Mouse (Mus musculus): ENCODE results near the gene Gas6. TPM values are rescaled to one million over a fixed set of nuclear protein-coding genes. Genes with fewer than 3 reads are reported as not detected.

Gas6 gene
- total and polyA plus RNA-seq, 2 experiments from 2014 or later, result 63.0 to 91.0 TPM

DNA sequence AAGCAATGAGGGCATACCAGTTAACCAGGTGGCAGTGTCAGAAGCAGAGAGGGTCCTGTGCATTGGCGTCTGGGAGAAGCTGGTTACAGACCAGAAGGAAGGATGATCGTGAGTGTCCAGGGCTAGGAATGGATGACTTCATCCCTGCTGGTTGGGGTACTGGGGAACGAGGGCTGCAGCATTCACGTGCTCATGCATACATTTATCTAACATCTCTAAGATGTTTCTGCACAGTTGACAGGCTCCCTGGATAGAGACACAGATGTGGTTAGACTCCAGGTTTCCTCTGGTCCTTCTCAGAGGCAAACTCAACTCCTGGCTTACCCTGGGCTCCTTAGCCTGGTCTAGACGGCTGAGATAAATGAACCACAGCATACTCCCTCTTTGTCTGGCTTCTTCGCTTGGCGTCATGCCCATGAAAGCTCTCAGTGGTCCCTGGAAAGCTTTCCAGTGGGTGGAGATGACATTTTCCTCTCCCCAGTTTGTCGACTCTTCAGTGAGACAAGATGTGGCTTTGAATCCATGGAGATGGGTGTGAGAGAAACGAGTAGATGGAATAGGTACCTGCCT lies 37.4 kb upstream of the Gas6 start:
- no peak for TF ChIP-seq CTCF (IDR thresholded peaks at IDR 0.05)
- Histone ChIP-seq H3K4me2 (ENCODE audit: low read depth, low read length, poor library complexity, severe bottlenecking) (no peak overlapping the region), H3K36me3 (ENCODE audit: insufficient read depth, low read length) (no peaks in the 10 kb centered on the region), H3K9ac (replicated peaks; ENCODE audit: low read length, poor library complexity, severe bottlenecking) (no peak overlapping the region), H3K4me1 (ENCODE audit: insufficient read depth, low read length) (peaks cover 5% of the 10 kb centered on the region; the same call in 1 of the 2 replicates), H3K4me3 (ENCODE audit: low read depth, low read length) (no peak overlapping the region), H3K27me3 (ENCODE audit: insufficient read depth, low read length) (no peaks in the 10 kb centered on the region), H3K9me3 (ENCODE audit: low read length) (no peaks in the 10 kb centered on the region), H3K27ac (ENCODE audit: low read depth, low read length) (no peak overlapping the region)
- DNase-seq (ENCODE audit: low spot score) (peak; percentile 40), ATAC-seq (ENCODE audit: low FRiP score) (no peak)
- 65% methylated on average over 9 of the region's 9 CpGs for WGBS

- ATAC-seq (ENCODE audit: low FRiP score) (peak; percentile 50; the same call in 1 of the 2 replicates), DNase-seq (ENCODE audit: low spot score) (peak; percentile 89)
- H3K27me3 ChIP-seq (ENCODE audit: insufficient read depth, low read length), result no peaks in the 10 kb centered on the region
- no peak overlapping the region for H3K4me3 ChIP-seq (ENCODE audit: low read depth, low read length)
- no peak overlapping the region for H3K27ac ChIP-seq (ENCODE audit: low read depth, low read length)
- WGBS, result 39% methylated on average over 5 of the region's 5 CpGs
- no peak overlapping the region for H3K9ac ChIP-seq (replicated peaks; ENCODE audit: low read length, poor library complexity, severe bottlenecking)
- H3K4me1 ChIP-seq (ENCODE audit: insufficient read depth, low read length), result peaks cover 5% of the 10 kb centered on the region; the same call in 1 of the 2 replicates
- no peak for TF ChIP-seq CTCF (IDR thresholded peaks at IDR 0.05)
- no peaks in the 10 kb centered on the region for H3K9me3 ChIP-seq (ENCODE audit: low read length)
- no peak overlapping the region for H3K4me2 ChIP-seq (ENCODE audit: low read depth, low read length, poor library complexity, severe bottlenecking)
- no peaks in the 10 kb centered on the region for H3K36me3 ChIP-seq (ENCODE audit: insufficient read depth, low read length)
Observed at GRCm38 (mm10) chr8:13530941-13531340, 36.7 kb upstream of the Gas6 start.

- DNase-seq (ENCODE audit: low spot score), result no peak
- Histone ChIP-seq H3K27me3 (ENCODE audit: insufficient read depth, low read length) (no peaks in the 10 kb centered on the region), H3K4me1 (ENCODE audit: insufficient read depth, low read length) (peaks cover 5% of the 10 kb centered on the region; the same call in 1 of the 2 replicates), H3K4me3 (ENCODE audit: low read depth, low read length) (no peak overlapping the region), H3K27ac (ENCODE audit: low read depth, low read length) (0 out of 2 replicates have a peak overlapping the region, but pooled peaks have one; percentile 26), H3K4me2 (ENCODE audit: low read depth, low read length, poor library complexity, severe bottlenecking) (no peak overlapping the region), H3K9me3 (ENCODE audit: low read length) (no peaks in the 10 kb centered on the region), H3K36me3 (ENCODE audit: insufficient read depth, low read length) (no peaks in the 10 kb centered on the region), H3K9ac (replicated peaks; ENCODE audit: low read length, poor library complexity, severe bottlenecking) (no peak overlapping the region)
- no peak for TF ChIP-seq CTCF (IDR thresholded peaks at IDR 0.05)
- 85% methylated on average over 3 of the region's 3 CpGs for WGBS
- no peak for ATAC-seq (ENCODE audit: low FRiP score)
Observed at GRCm38 (mm10) chr8:13530401-13530800, 36.1 kb upstream of the Gas6 start.

DNA sequence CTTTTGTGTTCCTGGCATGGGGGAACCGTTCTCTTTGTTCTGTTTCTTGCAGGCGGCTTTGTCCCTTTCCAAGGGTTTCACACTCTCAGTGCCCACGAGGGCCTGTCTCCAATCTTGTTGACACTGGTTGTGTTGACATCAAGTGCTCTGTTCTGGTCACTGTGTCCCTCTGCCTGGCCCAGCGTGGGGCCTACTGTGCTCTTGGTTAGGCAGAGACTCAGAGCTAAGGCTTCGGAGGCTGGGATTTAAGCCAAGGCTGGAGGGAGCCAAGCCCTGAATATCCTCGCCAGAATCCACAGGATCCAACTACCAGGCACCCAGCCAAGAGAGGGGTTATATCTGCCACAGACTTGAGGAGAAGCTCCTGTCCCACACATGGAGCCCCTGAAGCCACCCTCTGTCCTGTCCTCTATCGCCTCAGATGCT lies 35.6 kb upstream of the Gas6 start:
- DNase-seq (ENCODE audit: low spot score) (peak; percentile 93), ATAC-seq (ENCODE audit: low FRiP score) (peak; percentile 80; the same call in 1 of the 2 replicates)
- Histone ChIP-seq H3K9me3 (ENCODE audit: low read length) (no peaks in the 10 kb centered on the region), H3K4me2 (ENCODE audit: low read depth, low read length, poor library complexity, severe bottlenecking) (no peak overlapping the region), H3K36me3 (ENCODE audit: insufficient read depth, low read length) (no peaks in the 10 kb centered on the region), H3K4me3 (ENCODE audit: low read depth, low read length) (no peak overlapping the region), H3K27ac (ENCODE audit: low read depth, low read length) (0 out of 2 replicates have a peak overlapping the region, but pooled peaks have one; percentile 26), H3K4me1 (ENCODE audit: insufficient read depth, low read length) (peaks cover 5% of the 10 kb centered on the region; the same call in 1 of the 2 replicates), H3K27me3 (ENCODE audit: insufficient read depth, low read length) (no peaks in the 10 kb centered on the region), H3K9ac (replicated peaks; ENCODE audit: low read length, poor library complexity, severe bottlenecking) (no peak overlapping the region)
- no peak for TF ChIP-seq CTCF (IDR thresholded peaks at IDR 0.05)
- WGBS, result 49% methylated on average over 7 of the region's 7 CpGs

GRCm38 (mm10) chr8:13529011-13529840 lies 34.9 kb upstream of the Gas6 start:
- no peaks in the 10 kb centered on the region for H3K27me3 ChIP-seq (ENCODE audit: insufficient read depth, low read length)
- no peak for TF ChIP-seq CTCF (IDR thresholded peaks at IDR 0.05)
- DNase-seq (ENCODE audit: low spot score) (no peak), ATAC-seq (ENCODE audit: low FRiP score) (peak; percentile 22; the same call in 1 of the 2 replicates)
- no peaks in the 10 kb centered on the region for H3K36me3 ChIP-seq (ENCODE audit: insufficient read depth, low read length)
- WGBS, result 74% methylated on average over 15 of the region's 15 CpGs
- no peak overlapping the region for H3K9ac ChIP-seq (replicated peaks; ENCODE audit: low read length, poor library complexity, severe bottlenecking)
- H3K9me3 ChIP-seq (ENCODE audit: low read length), result no peaks in the 10 kb centered on the region
- no peak overlapping the region for H3K27ac ChIP-seq (ENCODE audit: low read depth, low read length)
- no peak overlapping the region for H3K4me2 ChIP-seq (ENCODE audit: low read depth, low read length, poor library complexity, severe bottlenecking)
- no peak overlapping the region for H3K4me3 ChIP-seq (ENCODE audit: low read depth, low read length)
- H3K4me1 ChIP-seq (ENCODE audit: insufficient read depth, low read length), result peaks cover 5% of the 10 kb centered on the region; the same call in 1 of the 2 replicates

DNA sequence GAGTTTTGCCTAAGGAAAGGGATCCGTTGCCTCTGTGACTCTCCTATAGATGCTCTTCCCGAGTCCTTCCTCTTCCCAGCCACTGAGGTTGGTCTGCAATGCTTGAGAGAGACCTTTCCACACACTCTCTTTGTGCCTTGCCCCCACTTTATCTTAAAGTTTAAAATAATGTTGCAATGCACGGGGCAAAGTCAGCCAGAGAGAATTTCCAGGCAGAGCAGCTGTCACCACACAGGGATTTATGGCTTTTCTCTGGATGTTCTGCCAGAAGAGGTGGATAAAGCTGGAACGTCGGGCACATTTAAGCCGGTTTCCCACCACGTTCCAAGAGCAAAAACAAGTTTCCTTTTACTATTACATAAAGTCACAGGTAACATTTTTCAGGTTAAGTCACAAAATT lies 27.1 kb upstream of the Gas6 start:
- 81% methylated on average over 7 of the region's 7 CpGs for WGBS
- no peak for ATAC-seq (ENCODE audit: low FRiP score)

More for the DNA sequence above, 27.1 kb upstream of the Gas6 start:
- no peaks in the 10 kb centered on the region for H3K9me3 ChIP-seq (ENCODE audit: low read length)
- no peak for DNase-seq (ENCODE audit: low spot score)
- no peaks in the 10 kb centered on the region for H3K36me3 ChIP-seq (ENCODE audit: insufficient read depth, low read length)
- H3K27ac ChIP-seq (ENCODE audit: low read depth, low read length), result no peak overlapping the region
- no peak overlapping the region for H3K9ac ChIP-seq (replicated peaks; ENCODE audit: low read length, poor library complexity, severe bottlenecking)
- no peaks in the 10 kb centered on the region for H3K27me3 ChIP-seq (ENCODE audit: insufficient read depth, low read length)
- no peaks in the 10 kb centered on the region for H3K4me1 ChIP-seq (ENCODE audit: insufficient read depth, low read length)
- no peak for TF ChIP-seq CTCF (IDR thresholded peaks at IDR 0.05)
- H3K4me2 ChIP-seq (ENCODE audit: low read depth, low read length, poor library complexity, severe bottlenecking), result no peak overlapping the region
- H3K4me3 ChIP-seq (ENCODE audit: low read depth, low read length), result no peak overlapping the region
